Mouse (Mus musculus): ENCODE results near the gene Ciita. TPM values are rescaled to one million over a fixed set of nuclear protein-coding genes. Genes with fewer than 3 reads are reported as not detected.

Gene Ciita
- total RNA-seq, 2 experiments from 2014 or later = 0.70 TPM; not detected in 1

DNA sequence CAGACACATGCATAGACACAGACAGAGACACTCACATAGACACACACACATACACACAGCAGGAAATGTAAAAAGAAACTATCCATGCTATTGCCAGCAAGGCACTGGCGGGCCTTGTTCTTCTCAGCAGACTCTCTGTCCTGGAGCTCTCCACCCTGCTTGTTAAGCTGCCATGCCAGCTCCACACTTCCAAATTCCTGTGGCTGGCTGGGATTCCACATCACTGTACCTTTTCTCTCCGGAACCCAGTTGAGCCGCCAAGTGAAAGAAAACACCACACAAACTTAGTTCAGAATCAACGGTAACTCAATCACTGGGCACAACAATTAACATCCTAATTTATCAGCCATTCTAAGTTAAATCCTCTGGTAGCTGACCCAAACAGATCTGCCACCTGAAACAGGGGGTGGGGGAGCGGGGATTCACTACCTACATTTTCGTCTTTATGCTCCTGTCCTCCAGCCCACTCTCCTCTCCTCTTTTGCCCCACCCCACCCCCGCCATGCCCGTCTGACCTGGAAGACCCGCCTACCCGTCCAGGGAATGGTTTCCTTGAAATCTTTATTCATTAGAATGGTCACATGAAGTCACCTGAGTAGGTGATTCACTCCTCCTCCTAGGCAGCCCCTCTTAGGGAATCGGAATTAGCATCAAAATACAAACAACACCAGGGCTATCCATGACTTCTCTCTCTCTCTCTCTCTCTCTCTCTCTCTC is 12.3 kb upstream of the Ciita start:
- ATAC-seq (replicated peaks; ENCODE audit: low FRiP score, low TSS enrichment, poor library complexity, severe bottlenecking) = no peak

DNA sequence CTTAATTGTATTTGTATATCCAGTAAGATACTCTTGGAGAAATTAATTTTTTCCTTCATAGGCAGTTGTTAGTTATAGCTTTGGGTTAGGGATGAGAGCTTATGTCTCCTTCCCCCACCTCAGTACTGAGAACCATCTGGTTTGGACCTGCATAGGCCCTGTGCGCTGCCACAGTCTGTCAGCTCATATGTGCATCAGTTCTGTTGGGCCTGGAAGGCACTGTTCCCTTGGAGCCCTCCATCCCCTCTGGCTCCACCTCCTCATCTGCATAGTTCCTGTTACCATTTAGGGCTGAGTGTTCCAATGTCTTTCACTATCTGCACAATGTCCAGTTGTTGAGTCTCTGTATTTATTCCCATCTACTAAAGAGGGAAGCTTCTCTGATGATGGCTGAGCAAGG is 11.7 kb upstream of the Ciita start:
- ATAC-seq (replicated peaks; ENCODE audit: low FRiP score, low TSS enrichment, poor library complexity, severe bottlenecking) = no peak

DNA sequence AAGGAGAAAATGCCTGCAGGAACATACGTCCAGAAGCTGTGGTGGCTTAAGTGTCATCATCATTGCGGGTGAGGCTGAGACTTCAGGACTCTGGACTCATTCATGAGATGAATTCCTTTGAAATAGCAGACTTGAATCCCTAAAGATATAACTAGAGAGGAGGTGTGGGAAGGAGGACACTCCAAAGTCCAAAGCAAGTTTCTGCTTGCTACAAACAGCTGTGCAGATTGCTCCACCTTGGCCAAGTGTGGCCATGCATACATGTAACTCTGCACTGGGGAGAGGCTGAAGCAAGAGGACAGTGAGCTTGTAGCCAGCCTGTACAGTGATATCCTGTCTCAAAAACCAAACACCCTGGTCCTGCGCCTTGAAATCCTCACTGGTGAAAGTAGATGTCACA is 7.9 kb upstream of the Ciita start:
- no peak for ATAC-seq (replicated peaks; ENCODE audit: low FRiP score, low TSS enrichment, poor library complexity, severe bottlenecking)

DNA sequence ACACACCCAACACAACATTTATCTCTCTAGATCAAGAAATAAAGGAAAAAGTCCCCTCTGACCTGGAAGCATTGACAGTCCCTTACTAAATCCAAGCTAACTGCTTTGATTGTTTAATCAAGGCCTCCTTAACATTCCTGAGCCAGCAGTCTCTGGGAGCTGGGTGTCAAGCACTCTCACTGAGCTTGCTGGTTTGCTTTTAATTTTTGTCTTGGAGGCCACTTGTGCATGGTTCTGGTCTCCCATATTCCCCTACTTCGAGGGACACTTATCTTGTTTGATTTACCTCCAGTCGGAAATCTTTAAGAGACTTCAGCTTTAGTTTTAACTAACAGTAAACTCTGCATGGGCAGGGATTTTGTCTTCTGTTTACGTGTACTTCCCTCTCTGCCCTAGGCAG is 4.9 kb upstream of the Ciita start:
- no peak for ATAC-seq (replicated peaks; ENCODE audit: low FRiP score, low TSS enrichment, poor library complexity, severe bottlenecking)

DNA sequence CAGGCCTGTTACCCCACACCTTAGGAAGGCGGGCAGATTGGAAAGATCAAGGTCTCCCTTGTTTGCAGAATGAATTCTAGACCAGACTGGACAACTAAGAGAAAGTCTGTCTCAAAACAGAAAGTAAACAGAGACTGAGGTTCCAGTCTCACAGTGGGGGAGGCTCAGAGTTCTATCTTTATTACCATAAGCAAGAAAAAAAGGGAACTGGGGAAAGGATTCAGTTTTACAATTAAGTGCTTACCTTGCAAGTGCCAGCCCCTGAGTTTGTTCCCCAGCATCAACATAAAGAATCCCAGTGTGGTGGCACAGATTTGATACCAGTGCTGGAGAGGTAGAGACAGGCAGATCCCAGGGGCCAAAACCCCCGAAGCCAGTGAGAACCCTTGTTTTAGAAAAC is 3.9 kb upstream of the Ciita start:
- ATAC-seq (replicated peaks; ENCODE audit: low FRiP score, low TSS enrichment, poor library complexity, severe bottlenecking) = no peak

DNA sequence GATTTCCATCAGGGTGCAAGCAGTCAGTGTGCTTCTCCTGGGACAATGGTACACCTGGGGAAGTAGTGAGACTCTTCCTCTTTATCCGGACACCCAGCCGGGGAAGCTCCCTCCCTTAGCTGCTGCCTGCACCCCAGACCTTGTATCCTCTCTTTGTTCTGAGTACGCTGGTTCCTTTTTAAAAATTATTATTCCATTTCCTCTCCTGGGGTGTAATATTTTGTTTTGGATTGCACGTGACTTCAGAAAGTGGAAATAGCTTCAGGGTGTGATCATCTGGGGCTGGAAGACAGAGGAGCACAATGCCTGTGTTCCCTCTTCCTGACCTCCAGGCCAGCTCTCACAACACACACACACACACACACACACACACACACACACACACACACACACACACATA is 2.5 kb downstream of the Ciita start:
- no peak for ATAC-seq (replicated peaks; ENCODE audit: low FRiP score, low TSS enrichment, poor library complexity, severe bottlenecking)

DNA sequence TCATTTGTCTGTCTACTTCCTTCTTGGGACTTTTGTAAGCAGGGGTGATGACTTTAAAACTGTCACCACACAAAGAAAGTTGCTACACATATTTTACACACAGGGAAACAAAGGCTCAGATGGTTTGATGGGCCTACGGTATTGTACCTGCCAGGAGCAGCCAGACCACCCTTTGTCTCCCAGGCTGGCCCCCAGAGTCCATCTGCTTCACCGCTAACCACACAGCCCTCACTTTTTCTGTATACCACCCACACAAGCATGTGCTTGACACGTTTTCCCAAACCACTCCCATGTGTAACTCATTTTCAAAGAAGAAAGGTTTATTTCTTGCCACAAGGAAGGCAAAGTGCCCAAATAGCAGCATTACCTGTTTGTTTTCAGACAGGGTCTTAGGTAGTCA is 7.1 kb downstream of the Ciita start:
- ATAC-seq (replicated peaks; ENCODE audit: low FRiP score, low TSS enrichment, poor library complexity, severe bottlenecking) = no peak

DNA sequence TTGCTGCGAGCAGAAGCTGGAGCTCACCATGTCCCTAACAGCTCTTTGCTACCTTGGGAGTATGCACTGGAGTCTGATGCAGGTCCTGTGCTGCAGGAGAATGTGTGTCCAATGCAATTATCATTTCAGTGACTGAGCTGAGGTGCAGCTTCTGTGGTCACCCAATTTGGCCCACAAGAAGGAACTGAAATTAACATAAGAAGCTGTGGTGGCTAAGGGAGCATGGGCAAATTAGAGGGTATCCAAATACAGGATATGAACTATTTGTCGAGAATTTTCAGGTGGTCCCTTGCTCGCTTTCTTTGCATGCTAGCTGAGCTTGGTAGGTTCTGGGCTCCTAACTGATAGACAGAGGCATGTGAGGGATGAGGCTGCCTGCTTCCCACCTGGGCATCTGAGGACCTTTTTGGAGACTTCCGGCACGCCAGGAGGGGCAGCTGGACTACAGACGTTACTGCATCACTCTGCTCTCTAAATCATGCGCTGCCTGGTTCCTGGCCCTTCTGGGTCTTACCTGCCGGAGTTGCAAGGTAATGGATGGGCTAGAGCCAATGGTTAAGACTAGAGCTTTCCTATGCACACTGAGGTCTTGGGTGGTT is 8.1 kb downstream of the Ciita start:
- no peak for ATAC-seq (replicated peaks; ENCODE audit: low FRiP score, low TSS enrichment, poor library complexity, severe bottlenecking)

DNA sequence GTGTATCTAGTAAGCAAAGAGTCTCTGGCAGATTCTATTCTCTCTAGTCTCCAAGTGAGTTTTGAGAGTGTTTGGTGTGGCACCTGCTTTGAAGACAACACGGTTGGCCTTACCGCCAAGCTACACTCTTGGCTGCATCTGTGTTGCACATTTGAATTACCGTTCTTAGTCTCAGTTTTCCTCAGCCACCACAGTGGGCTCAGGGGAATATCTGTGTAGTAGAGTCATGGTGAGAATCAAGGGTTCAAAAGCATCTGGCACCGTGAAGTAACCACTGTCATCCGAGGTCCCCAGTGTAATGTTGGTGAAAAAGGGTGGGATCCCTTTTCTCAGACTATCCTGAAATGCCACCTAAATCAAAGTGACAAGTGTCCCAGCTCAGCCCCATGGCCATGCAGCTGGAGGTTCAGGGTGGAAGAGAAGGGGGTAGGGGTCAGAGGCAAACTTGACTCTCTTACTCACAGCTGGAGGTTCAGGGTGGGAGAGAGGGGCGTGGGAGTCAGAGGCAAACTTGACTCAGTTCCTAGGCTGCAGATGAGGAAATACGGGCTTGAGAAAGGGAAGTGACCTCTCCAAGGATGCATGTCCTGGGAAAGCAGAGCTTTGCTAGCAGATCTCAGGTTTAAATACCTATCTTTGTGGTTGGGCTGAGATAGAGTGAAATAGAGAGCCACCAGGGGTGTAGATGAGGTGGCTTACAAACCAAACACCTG is 9.1 kb downstream of the Ciita start:
- no peak for ATAC-seq (replicated peaks; ENCODE audit: low FRiP score, low TSS enrichment, poor library complexity, severe bottlenecking)

DNA sequence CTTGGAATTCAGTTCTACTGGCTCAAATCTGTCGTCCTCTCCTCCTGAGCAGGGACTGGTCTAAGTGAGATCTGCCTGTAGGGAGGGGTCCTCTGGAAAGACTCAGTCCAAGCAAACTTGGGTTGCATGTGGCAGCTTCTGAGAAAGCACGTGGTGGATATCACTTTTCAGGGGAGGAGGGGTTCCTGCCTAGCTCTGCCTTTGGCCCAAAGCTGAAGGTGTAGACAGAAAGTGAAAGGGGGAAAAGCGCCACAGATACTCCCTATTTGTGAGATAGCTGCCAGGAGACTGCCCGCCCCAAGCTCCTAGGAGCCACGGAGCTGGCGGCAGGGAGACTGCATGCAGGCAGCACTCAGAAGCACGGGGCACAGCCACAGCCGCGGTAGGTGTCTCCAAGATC is 9.6 kb downstream of the Ciita start:
- ATAC-seq (replicated peaks; ENCODE audit: low FRiP score, low TSS enrichment, poor library complexity, severe bottlenecking) = no peak

DNA sequence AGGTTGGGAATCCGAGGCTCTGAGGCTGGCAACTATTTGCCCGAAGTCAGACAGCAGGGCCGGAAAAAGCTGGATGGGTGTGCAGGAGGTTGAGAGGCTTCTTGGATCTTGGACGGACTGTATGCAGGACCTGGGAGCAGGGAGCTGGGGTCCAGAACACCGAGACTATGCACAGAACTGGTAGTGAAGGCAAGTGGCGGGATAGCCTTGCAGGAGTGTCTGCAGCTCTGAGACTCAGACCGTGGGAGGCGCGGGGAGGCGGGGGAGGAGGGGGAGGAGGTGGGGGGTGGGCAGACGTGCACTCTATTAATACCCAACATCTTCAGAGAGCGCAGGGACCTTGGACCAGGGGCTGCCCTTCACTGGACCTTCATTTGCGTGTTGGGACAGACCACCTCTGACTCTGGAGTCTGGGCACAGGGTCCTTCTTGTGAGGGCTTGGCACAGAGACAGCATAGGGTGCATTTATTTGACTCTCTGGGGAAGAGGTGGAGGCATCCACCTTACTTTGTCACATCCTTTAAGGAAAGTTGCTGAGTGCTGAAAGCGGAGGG is 10.1 kb downstream of the Ciita start:
- ATAC-seq (replicated peaks; ENCODE audit: low FRiP score, low TSS enrichment, poor library complexity, severe bottlenecking) = no peak

DNA sequence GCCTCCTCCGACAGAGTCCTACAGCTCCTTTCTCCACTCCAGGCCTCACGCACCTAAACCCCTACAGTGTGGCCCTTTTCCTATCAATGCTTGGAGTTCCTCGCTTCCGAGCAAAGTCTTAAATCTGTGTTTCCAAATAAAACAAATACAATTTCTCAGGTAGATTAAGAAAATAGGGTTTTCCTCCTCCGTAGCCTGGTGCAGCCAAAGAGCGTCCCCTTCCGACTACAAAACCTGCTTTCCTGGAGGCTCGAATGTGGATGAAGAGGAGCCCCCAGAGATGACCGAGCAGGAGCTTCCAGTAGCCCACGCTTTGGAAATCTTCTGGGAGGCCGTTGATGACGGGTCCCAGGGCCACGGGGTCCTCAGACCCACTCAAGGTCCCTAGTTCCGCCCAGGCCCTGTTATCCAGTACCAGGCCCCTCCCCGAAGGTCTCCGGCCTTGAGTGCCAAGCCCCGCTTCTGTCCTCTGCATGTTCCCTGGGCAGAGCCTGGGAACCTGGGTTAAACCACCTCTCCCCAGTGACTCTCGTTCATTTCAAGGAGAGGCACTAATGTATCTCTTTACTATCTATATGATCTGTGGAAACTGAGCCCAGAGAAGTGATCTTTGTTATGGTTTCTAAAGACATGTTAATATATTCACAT is 10.8 kb downstream of the Ciita start:
- no peak for ATAC-seq (replicated peaks; ENCODE audit: low FRiP score, low TSS enrichment, poor library complexity, severe bottlenecking)

DNA sequence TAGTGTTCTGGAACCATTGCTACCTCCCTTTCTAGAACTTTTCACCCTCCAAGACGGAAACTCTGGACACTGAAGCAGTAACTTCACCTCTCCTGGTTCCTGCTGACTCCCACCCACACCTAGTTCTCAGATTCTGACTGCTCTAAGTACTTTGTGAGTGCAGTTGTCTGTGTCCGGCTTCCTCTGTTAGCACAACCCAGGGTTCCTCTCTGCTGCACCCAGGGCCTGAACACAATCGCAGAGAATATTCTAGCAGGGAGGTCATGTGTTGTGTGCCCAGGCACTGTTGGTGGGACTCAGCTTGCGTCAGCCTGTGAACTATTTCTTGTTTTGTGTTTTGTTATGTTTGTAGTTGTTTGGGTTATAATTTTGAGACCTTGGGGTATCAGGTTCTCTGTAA is 11.9 kb downstream of the Ciita start:
- no peak for ATAC-seq (replicated peaks; ENCODE audit: low FRiP score, low TSS enrichment, poor library complexity, severe bottlenecking)

DNA sequence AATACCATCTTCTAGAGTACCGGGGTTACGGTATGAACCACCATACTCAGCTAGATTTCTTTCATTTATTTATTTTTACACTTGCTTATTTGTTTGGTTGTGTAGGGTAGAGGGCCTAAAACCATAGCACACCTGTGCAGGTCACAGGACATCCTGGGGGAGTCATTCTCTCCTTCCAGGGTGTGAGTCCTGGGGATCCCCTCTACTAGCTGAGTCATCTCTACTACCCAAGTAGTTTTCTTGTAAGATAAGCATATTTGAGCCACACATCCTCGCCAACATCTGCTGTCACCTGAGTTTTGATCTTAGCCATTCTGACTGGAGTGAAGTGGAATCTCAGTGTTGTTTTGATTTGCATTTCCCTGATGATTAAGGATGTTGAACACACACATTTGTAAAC is 12.7 kb downstream of the Ciita start:
- no peak for ATAC-seq (replicated peaks; ENCODE audit: low FRiP score, low TSS enrichment, poor library complexity, severe bottlenecking)

DNA sequence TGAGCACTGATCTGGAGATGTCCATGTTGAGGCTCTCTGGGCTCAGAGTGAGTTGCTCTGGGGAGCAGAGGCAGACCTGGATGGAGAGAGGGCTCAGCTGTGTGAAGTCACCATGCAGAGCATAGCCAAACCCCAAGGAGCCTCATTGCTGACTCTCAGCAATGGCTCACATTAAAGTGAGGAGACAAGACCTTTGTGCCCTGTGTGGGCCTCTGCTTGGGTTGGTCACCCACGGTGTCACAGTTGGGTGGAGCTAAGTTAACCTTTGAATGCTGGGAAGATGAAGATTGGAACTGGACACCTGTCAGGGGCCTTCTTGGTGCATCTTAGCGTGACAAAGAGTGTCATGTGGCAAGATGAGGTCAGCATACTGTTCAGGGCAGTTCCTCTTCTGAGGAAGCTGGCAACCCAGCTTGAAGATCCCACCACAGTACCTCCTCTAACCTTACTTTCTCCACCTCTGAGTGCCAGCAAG is 16.0 kb downstream of the Ciita start:
- no peak for ATAC-seq (replicated peaks; ENCODE audit: low FRiP score, low TSS enrichment, poor library complexity, severe bottlenecking)

DNA sequence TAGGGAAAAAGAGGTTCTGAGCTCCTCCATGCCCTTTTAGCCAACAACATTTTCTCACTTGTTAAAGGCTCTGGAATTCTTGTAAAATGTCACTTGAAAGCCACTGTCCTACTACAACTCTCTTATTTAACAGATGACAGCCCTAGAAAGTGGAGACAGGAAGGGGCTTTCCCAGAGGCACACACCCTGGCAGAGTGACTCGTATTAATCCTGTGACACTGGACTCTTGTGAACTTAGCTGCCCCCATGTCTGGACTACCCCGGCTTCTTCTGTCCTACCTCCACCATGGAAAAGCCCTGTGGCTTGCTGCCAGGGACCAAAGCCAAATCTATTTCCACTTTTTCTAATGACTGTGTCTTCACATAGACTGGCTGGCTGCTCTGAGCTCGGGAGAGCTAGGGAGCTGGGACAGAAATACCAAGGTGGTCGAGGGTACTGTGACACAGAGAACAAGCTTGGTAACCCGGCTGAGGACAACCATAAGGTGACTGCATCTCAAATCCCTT is 18.3 kb downstream of the Ciita start:
- no peak for ATAC-seq (replicated peaks; ENCODE audit: low FRiP score, low TSS enrichment, poor library complexity, severe bottlenecking)

DNA sequence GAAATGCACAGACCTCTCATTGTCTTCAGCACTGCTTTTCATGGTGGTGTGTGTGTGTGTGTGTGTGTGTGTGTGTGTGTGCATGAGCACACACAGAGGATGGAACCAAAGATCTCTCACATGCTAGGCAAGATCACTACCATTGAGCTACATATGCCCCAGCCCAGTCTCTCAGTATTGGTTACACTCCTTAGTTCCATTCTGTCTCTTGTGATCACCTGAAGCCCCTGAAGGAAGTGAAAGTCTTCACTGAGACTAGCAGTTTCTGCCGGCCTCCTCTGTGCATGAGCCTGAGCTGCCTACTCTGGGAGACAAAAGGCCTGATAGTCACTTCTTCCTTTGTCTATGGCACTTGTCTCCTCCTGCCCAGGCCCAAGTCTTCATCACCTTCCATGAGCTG is 19.3 kb downstream of the Ciita start:
- no peak for ATAC-seq (replicated peaks; ENCODE audit: low FRiP score, low TSS enrichment, poor library complexity, severe bottlenecking)

DNA sequence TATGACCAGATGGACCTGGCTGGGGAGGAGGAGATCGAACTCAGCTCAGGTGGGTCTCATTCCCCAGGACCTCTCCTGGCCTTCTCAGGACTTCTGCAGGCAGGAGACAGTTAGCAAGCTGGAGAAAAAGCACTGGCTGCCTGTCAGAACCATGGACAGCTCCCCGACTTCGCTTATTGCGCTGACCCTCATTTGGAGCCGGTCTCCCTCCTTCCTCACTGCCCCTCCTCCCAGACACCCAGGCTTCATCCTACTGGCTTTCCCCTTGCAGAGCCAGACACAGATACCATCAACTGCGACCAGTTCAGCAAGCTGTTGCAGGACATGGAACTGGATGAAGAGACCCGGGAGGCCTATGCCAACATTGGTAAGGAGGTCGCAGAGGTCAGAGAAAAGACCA is 22.0 kb downstream of the Ciita start:
- peak; percentile 50; the same call in 1 of the 2 replicates for ATAC-seq (replicated peaks; ENCODE audit: low FRiP score, low TSS enrichment, poor library complexity, severe bottlenecking)

DNA sequence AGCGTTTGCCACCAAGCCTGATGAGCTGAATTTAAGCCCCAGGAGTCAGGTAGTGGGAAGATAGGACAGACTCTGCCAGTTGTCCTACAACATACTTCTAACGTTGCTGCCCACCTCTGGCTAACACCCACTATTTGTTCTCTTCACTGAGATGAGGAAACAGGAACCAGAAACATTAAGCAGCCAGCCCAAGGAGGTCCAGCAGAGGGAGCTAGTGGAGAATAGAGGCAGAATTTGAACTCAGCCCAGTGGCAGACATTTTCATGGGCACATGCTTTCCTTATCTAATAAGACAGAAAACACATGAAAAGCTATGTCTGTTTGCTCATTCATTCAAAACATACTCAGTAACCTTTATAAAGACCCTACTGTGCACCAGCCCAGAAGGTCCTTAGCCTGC is 23.2 kb downstream of the Ciita start:
- no peak for ATAC-seq (replicated peaks; ENCODE audit: low FRiP score, low TSS enrichment, poor library complexity, severe bottlenecking)

DNA sequence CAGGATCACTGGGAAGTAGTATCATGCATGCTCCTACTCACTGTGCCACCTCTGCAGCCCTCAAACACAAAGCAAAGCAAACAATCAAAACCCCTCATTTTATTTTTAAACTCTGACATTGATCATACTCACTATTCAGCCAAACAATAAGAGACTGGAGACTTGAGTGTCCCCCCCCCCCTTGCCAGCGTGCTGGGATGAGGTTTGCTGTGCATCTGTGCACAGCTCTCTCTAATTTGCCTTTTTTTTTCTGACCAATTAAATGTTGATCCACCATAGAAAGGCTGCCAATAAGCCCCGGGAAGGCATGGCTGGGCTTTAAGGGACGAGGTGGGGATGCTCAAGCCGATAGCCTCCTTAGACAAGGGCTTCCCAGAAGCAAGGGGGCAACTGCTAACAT is 27.6 kb downstream of the Ciita start:
- ATAC-seq (replicated peaks; ENCODE audit: low FRiP score, low TSS enrichment, poor library complexity, severe bottlenecking) = no peak
